11 mouse cellular contexts compared by ENCODE assay signal in the genomic region with DNA sequence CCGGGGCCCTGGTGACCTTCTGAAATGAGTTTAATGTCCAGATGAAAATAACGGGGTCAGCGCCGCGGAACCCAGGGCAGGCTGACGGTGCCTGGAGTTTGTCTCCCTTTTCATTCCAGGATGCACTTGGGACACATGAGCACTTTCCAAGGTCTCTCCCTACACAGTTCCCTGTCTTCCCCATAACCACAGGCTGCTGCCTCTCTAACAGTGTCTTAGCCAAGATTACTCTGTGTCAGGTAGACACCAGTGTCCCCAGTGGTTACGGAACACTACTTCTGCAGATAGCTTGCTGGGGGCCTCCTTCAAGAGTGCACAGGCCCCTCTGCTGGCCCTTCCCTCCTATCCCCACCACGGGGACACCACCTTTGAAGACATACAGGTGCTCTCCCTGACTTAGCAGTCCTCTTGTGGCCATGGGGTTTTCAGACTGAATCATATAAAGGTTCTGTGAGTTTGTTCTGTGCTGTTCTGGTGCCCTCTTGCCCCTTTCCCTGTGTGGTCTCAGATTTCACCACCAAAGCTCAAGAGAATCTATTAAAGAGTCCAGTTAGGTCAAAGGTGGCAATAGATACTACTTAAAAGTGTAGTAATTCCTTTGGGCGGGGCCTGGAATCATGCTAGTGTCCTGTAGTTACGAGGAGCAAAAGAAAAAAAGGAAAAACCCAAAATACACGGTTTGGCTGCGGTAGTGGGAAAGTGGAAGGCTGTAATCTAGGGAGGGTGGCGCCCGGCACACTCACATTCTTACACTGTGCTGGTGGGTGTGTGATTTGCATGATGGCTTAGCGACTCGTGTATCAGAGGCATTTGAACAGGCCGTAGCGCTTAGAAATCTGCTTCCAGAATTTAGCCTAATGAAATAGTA.
DNase-seq lines count a peak whose midpoint lies in the region; ATAC-seq and TF ChIP-seq lines count a peak whose summit lies in the region.
"Had no signal": no experiment of that assay in that cellular context is flagged by ENCODE, and none has a peak within 500 bp of the region (broad histone marks: within the 10 kb centered on the region; RNA-seq: fewer than 3 reads in every experiment).

No protein-coding gene starts in this region.

- no peak overlapping the region for H3K4me3 ChIP-seq in lung, embryonic 15.5 days
- no peak overlapping the region for H3K4me3 ChIP-seq in embryonic facial prominence, embryonic 15.5 days (replicated peaks)
- no peak overlapping the region for H3K4me3 ChIP-seq in olfactory bulb, adult 2 months (ENCODE audit: insufficient read depth, low read depth, low read length)
- H3K4me3 ChIP-seq: forebrain, embryonic 13.5 days had no signal

- no peaks in the 10 kb centered on the region for H3K9me3 ChIP-seq in lung, embryonic 15.5 days
- H3K9me3 ChIP-seq in embryonic facial prominence, embryonic 15.5 days (replicated peaks): no peaks in the 10 kb centered on the region
- H3K9me3 ChIP-seq: forebrain, embryonic 13.5 days had no signal

- no peak for TF ChIP-seq POLR2A in olfactory bulb, adult 2 months (IDR thresholded peaks at IDR 0.05; ENCODE audit: insufficient read depth, low read depth, low read length)

- peak overlapping the region; percentile 65 for H3K27ac ChIP-seq in lung, embryonic 15.5 days
- peak overlapping the region; percentile 71 for H3K27ac ChIP-seq in embryonic facial prominence, embryonic 15.5 days (replicated peaks)
- peak overlapping the region; percentile 96 for H3K27ac ChIP-seq in olfactory bulb, adult 2 months (ENCODE audit: insufficient read depth, low read depth, low read length)
- H3K27ac ChIP-seq: forebrain, embryonic 13.5 days had no signal

- no peak overlapping the region for H3K4me2 ChIP-seq in lung, embryonic 15.5 days
- peak overlapping the region; percentile 13; the same call in 1 of the 2 replicates for H3K4me2 ChIP-seq in embryonic facial prominence, embryonic 15.5 days (replicated peaks)
- H3K4me2 ChIP-seq: forebrain, embryonic 13.5 days had no signal

- H3K36me3 ChIP-seq in lung, embryonic 15.5 days: no peaks in the 10 kb centered on the region
- no peaks in the 10 kb centered on the region for H3K36me3 ChIP-seq in embryonic facial prominence, embryonic 15.5 days

- no peak overlapping the region for H3K9ac ChIP-seq in lung, embryonic 15.5 days
- H3K9ac ChIP-seq in embryonic facial prominence, embryonic 15.5 days: no peak overlapping the region
- H3K9ac ChIP-seq: forebrain, embryonic 13.5 days had no signal

- peaks cover 41% of the 10 kb centered on the region for H3K4me1 ChIP-seq in lung, embryonic 15.5 days
- peaks cover 45% of the 10 kb centered on the region for H3K4me1 ChIP-seq in embryonic facial prominence, embryonic 15.5 days
- H3K4me1 ChIP-seq in olfactory bulb, adult 2 months (ENCODE audit: control insufficient read depth, insufficient read depth, low read length): peaks cover 29% of the 10 kb centered on the region

- WGBS in lung, embryonic 15.5 days: 57% methylated on average over 18 of the region's 18 CpGs
- WGBS in embryonic facial prominence, embryonic 15.5 days: 46% methylated on average over 18 of the region's 18 CpGs
- WGBS in olfactory bulb, adult 2 months: 44% methylated on average over 18 of the region's 18 CpGs

- ATAC-seq in lung, embryonic 15.5 days (ENCODE audit: borderline replicate concordance, extremely low read depth, low FRiP score, low TSS enrichment): peak; percentile 46; the same call in 1 of the 2 replicates
- ATAC-seq in embryonic facial prominence, embryonic 15.5 days (ENCODE audit: insufficient number of reproducible peaks, low FRiP score, low TSS enrichment, low read depth): peak; percentile 41
- ATAC-seq in cerebellum, adult (ENCODE audit: insufficient number of reproducible peaks, low FRiP score, low TSS enrichment): no peak
- ATAC-seq: forebrain, embryonic 13.5 days had no signal

- intact Hi-C loops in heart, postnatal 25 days (cut with DNase I): no loop called here

- DNase-seq in heart, adult 11 months: peak; percentile 87
- no peak for DNase-seq in heart, postnatal 25 days (ENCODE audit: low spot score)
- DNase-seq in lung, adult 18-20 months: no peak
- DNase-seq in kidney, adult 18-20 months: no peak
- DNase-seq: kidney, adult 11 months; lung, postnatal 14 days had no signal

- no peaks in the 10 kb centered on the region for H3K27me3 ChIP-seq in lung, embryonic 15.5 days
- no peaks in the 10 kb centered on the region for H3K27me3 ChIP-seq in embryonic facial prominence, embryonic 15.5 days
- H3K27me3 ChIP-seq: forebrain, embryonic 13.5 days had no signal

- TF ChIP-seq CTCF in olfactory bulb, adult 2 months (IDR thresholded peaks at IDR 0.05; ENCODE audit: insufficient read depth, low read depth, low read length): no peak
